In the genomic region with DNA sequence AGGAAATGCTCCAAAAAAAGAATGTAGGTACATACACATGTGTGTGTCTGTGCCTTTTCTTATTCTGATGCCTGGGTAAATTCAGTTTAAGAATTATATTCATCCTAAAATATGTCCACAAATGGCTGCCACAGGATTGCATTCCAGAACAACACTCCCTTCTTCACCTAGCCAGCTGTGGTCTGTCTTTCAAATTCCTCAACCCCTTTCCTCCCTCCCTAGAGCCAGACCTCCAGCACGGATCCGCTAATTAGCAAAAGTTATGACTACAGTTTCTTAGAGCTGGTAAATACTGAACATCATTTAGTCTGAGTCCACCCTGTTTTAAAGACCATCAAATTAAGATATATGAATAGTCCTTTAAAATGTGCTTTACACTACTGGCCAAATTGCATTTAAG, we compare ENCODE assay signal across 1 mouse cellular context.
TF ChIP-seq lines count a peak whose summit lies in the region.

No protein-coding gene starts in this region.

TF ChIP-seq in MEL, 35 proteins besides CTCF, POLR2A, EP300 and RAD21 (continued from another document):
- no peak for TF ChIP-seq MYC (IDR thresholded peaks at IDR 0.05; ENCODE audit: low read depth, low read length)
- TF ChIP-seq RCOR1 (IDR thresholded peaks at IDR 0.05; ENCODE audit: low read depth, low read length), result no peak
- TF ChIP-seq GABPA (IDR thresholded peaks at IDR 0.05; ENCODE audit: low read depth, low read length), result no peak
